Mouse (Mus musculus): ENCODE results near the gene Ddx17. TPM values are rescaled to one million over a fixed set of nuclear protein-coding genes. Genes with fewer than 3 reads are reported as not detected.
A peak's percentile ranks its signal among the peaks of the same experiment; 100 is the strongest.

Ddx17 gene
- polyA plus RNA-seq, 1 experiment from 2014 or later: 79.2 TPM

DNA sequence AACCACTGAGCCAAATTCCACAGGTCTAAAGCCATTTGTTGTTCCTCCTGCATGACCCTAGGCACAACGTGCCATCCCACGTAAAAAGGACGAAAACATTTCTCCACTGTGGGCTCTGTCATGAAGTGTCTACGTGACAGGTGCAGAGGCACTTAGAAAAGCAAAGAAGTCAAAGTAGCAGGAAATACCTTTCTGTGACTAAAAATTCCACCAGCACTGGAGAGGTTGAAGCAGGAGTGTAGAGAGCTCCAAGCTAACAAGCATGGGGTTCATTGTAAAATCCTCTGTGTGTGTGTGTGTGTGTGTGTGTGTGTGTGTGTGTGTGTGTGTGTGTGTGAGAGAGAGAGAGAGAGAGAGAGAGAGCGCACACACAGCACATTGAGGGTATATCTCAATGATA, 6.0 kb upstream of the Ddx17 start:
- Histone ChIP-seq H3K27ac (replicated peaks; ENCODE audit: low read depth, low read length) (no peak overlapping the region), H3K9ac (replicated peaks; ENCODE audit: low read length) (no peak overlapping the region), H3K36me3 (replicated peaks; ENCODE audit: control insufficient read depth, insufficient read depth, low read depth, low read length) (no peaks in the 10 kb centered on the region), H3K4me3 (ENCODE audit: low read depth, low read length) (no peak overlapping the region), H3K4me1 (ENCODE audit: control insufficient read depth, insufficient read depth, low read length) (no peaks in the 10 kb centered on the region), H3K4me2 (ENCODE audit: low read depth, low read length) (no peak overlapping the region), H3K27me3 (ENCODE audit: control insufficient read depth, insufficient read depth, low read length) (no peaks in the 10 kb centered on the region), H3K9me3 (replicated peaks; ENCODE audit: control insufficient read depth, low read length) (no peaks in the 10 kb centered on the region)
- ATAC-seq (replicated peaks; ENCODE audit: insufficient number of reproducible peaks, low FRiP score, low TSS enrichment, low read depth): no peak
- no peak for DNase-seq (ENCODE audit: low spot score)
- WGBS: 73% methylated on average over 5 of the region's 5 CpGs

- no peak for ATAC-seq (replicated peaks; ENCODE audit: insufficient number of reproducible peaks, low FRiP score, low TSS enrichment, low read depth)
Measured at GRCm38 (mm10) chr15:79548226-79548625, 1.7 kb upstream of the Ddx17 start.

GRCm38 (mm10) chr15:79547289-79547820, 814 bp upstream of the Ddx17 start:
- H3K4me3 ChIP-seq (ENCODE audit: low read depth, low read length): peak overlapping the region; percentile 93
- H3K9me3 ChIP-seq (replicated peaks; ENCODE audit: control insufficient read depth, low read length): no peaks in the 10 kb centered on the region
- H3K4me2 ChIP-seq (ENCODE audit: low read depth, low read length): peak overlapping the region; percentile 74
- H3K27ac ChIP-seq (replicated peaks; ENCODE audit: low read depth, low read length): peak overlapping the region; percentile 95
- no peaks in the 10 kb centered on the region for H3K27me3 ChIP-seq (ENCODE audit: control insufficient read depth, insufficient read depth, low read length)
- whole genome bisulfite sequencing: 80% methylated on average over 17 of the region's 17 CpGs
- H3K36me3 ChIP-seq (replicated peaks; ENCODE audit: control insufficient read depth, insufficient read depth, low read depth, low read length): peaks cover 9% of the 10 kb centered on the region
- no peak for DNase-seq (ENCODE audit: low spot score)
- no peaks in the 10 kb centered on the region for H3K4me1 ChIP-seq (ENCODE audit: control insufficient read depth, insufficient read depth, low read length)
- ATAC-seq (replicated peaks; ENCODE audit: insufficient number of reproducible peaks, low FRiP score, low TSS enrichment, low read depth): peak; percentile 21; the same call in 1 of the 2 replicates
- peak overlapping the region; percentile 82 for H3K9ac ChIP-seq (replicated peaks; ENCODE audit: low read length)

More at GRCm38 (mm10) chr15:79548226-79548625, 1.7 kb upstream of the Ddx17 start:
- H3K4me2 ChIP-seq (ENCODE audit: low read depth, low read length): no peak overlapping the region
- H3K9ac ChIP-seq (replicated peaks; ENCODE audit: low read length): no peak overlapping the region
- no peak overlapping the region for H3K27ac ChIP-seq (replicated peaks; ENCODE audit: low read depth, low read length)
- no peaks in the 10 kb centered on the region for H3K9me3 ChIP-seq (replicated peaks; ENCODE audit: control insufficient read depth, low read length)
- H3K4me3 ChIP-seq (ENCODE audit: low read depth, low read length): no peak overlapping the region
- no peaks in the 10 kb centered on the region for H3K4me1 ChIP-seq (ENCODE audit: control insufficient read depth, insufficient read depth, low read length)
- peaks cover 6% of the 10 kb centered on the region for H3K36me3 ChIP-seq (replicated peaks; ENCODE audit: control insufficient read depth, insufficient read depth, low read depth, low read length)
- 96% methylated on average over 2 of the region's 2 CpGs for WGBS
- DNase-seq (ENCODE audit: low spot score): no peak
- H3K27me3 ChIP-seq (ENCODE audit: control insufficient read depth, insufficient read depth, low read length): no peaks in the 10 kb centered on the region

GRCm38 (mm10) chr15:79545921-79546399, 581 bp downstream of the Ddx17 start:
- H3K4me3 ChIP-seq (ENCODE audit: low read depth, low read length): peak overlapping the region; percentile 93
- 0% methylated on average over 51 of the region's 52 CpGs for WGBS
- H3K9me3 ChIP-seq (replicated peaks; ENCODE audit: control insufficient read depth, low read length): no peaks in the 10 kb centered on the region
- peak overlapping the region; percentile 80 for H3K4me2 ChIP-seq (ENCODE audit: low read depth, low read length)
- peak overlapping the region; percentile 99 for H3K9ac ChIP-seq (replicated peaks; ENCODE audit: low read length)
- peak; percentile 59 for DNase-seq (ENCODE audit: low spot score)
- H3K4me1 ChIP-seq (ENCODE audit: control insufficient read depth, insufficient read depth, low read length): no peaks in the 10 kb centered on the region
- H3K27me3 ChIP-seq (ENCODE audit: control insufficient read depth, insufficient read depth, low read length): no peaks in the 10 kb centered on the region
- H3K36me3 ChIP-seq (replicated peaks; ENCODE audit: control insufficient read depth, insufficient read depth, low read depth, low read length): peaks cover 12% of the 10 kb centered on the region
- H3K27ac ChIP-seq (replicated peaks; ENCODE audit: low read depth, low read length): peak overlapping the region; percentile 95
- peak; percentile 67 for ATAC-seq (replicated peaks; ENCODE audit: insufficient number of reproducible peaks, low FRiP score, low TSS enrichment, low read depth)

DNA sequence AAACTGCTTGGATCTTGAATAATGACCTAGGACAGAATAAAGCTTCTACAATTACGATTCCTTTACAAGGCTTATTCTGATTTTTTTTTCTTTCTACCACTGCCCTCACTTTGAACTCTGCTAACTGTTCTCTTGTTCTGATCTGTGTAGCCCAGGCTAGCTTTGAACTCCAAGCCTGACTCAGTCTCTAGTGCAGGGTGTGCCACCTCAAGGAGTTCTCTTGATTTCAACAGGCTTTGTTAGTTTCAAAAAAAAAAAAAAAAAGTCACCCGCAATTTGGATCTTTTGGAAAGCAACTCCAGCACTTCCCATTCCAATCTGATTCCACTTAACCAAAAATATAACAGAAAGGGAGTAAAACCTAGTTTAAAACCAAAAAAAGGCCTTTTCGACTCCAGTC, 1.0 kb downstream of the Ddx17 start:
- Histone ChIP-seq H3K4me3 (ENCODE audit: low read depth, low read length) (peak overlapping the region; percentile 93), H3K27ac (replicated peaks; ENCODE audit: low read depth, low read length) (peak overlapping the region; percentile 95), H3K36me3 (replicated peaks; ENCODE audit: control insufficient read depth, insufficient read depth, low read depth, low read length) (peaks cover 16% of the 10 kb centered on the region), H3K9ac (replicated peaks; ENCODE audit: low read length) (peak overlapping the region; percentile 99), H3K27me3 (ENCODE audit: control insufficient read depth, insufficient read depth, low read length) (no peaks in the 10 kb centered on the region), H3K4me1 (ENCODE audit: control insufficient read depth, insufficient read depth, low read length) (no peaks in the 10 kb centered on the region), H3K4me2 (ENCODE audit: low read depth, low read length) (peak overlapping the region; percentile 80), H3K9me3 (replicated peaks; ENCODE audit: control insufficient read depth, low read length) (no peaks in the 10 kb centered on the region)
- no peak for DNase-seq (ENCODE audit: low spot score)
- WGBS: 3% methylated on average over 3 of the region's 3 CpGs
- no peak for ATAC-seq (replicated peaks; ENCODE audit: insufficient number of reproducible peaks, low FRiP score, low TSS enrichment, low read depth)

- ATAC-seq (replicated peaks; ENCODE audit: insufficient number of reproducible peaks, low FRiP score, low TSS enrichment, low read depth): no peak
- no peaks in the 10 kb centered on the region for H3K9me3 ChIP-seq (replicated peaks; ENCODE audit: control insufficient read depth, low read length)
- no peak overlapping the region for H3K27ac ChIP-seq (replicated peaks; ENCODE audit: low read depth, low read length)
- H3K4me3 ChIP-seq (ENCODE audit: low read depth, low read length): no peak overlapping the region; the same call in 1 of the 2 replicates
- H3K27me3 ChIP-seq (ENCODE audit: control insufficient read depth, insufficient read depth, low read length): no peaks in the 10 kb centered on the region
- H3K9ac ChIP-seq (replicated peaks; ENCODE audit: low read length): no peak overlapping the region
- H3K4me2 ChIP-seq (ENCODE audit: low read depth, low read length): no peak overlapping the region
- no peaks in the 10 kb centered on the region for H3K4me1 ChIP-seq (ENCODE audit: control insufficient read depth, insufficient read depth, low read length)
- 94% methylated on average over 3 of the region's 3 CpGs for WGBS
- no peak for DNase-seq (ENCODE audit: low spot score)
- H3K36me3 ChIP-seq (replicated peaks; ENCODE audit: control insufficient read depth, insufficient read depth, low read depth, low read length): peaks cover 27% of the 10 kb centered on the region
Measured at GRCm38 (mm10) chr15:79543968-79544367, 2.6 kb downstream of the Ddx17 start.

- ATAC-seq (replicated peaks; ENCODE audit: insufficient number of reproducible peaks, low FRiP score, low TSS enrichment, low read depth) (0 out of 2 replicates have a peak, but pooled peaks have one; percentile 49), DNase-seq (ENCODE audit: low spot score) (no peak)
- Histone ChIP-seq H3K27me3 (ENCODE audit: control insufficient read depth, insufficient read depth, low read length) (no peaks in the 10 kb centered on the region), H3K36me3 (replicated peaks; ENCODE audit: control insufficient read depth, insufficient read depth, low read depth, low read length) (peaks cover 39% of the 10 kb centered on the region), H3K4me1 (ENCODE audit: control insufficient read depth, insufficient read depth, low read length) (no peaks in the 10 kb centered on the region), H3K4me3 (ENCODE audit: low read depth, low read length) (no peak overlapping the region), H3K9me3 (replicated peaks; ENCODE audit: control insufficient read depth, low read length) (no peaks in the 10 kb centered on the region), H3K9ac (replicated peaks; ENCODE audit: low read length) (no peak overlapping the region), H3K4me2 (ENCODE audit: low read depth, low read length) (no peak overlapping the region), H3K27ac (replicated peaks; ENCODE audit: low read depth, low read length) (no peak overlapping the region)
- WGBS: 84% methylated on average over 3 of the region's 3 CpGs
Measured at GRCm38 (mm10) chr15:79533796-79534195, 12.7 kb downstream of the Ddx17 start.

DNA sequence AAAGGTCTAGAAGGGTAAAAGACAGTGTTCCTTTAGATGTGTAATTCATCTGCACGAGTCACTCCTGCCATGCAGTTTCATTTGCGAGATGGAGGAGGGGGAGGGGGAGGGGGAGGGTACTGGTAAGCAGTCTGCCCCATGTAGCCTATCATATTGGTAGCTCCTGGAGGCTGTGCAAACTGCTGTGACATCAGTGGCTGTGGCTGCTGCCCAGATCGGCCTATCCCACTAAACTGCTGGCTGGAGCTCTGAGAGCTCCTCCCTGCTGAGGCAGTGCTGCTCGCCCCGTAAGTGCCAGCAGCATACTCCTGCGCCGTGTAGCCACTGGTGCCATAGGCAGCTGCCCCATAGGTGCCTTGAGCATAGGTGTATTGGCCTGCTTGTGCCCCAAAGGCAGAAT, 16.6 kb downstream of the Ddx17 start:
- WGBS: 83% methylated on average over 7 of the region's 7 CpGs
- Histone ChIP-seq H3K36me3 (replicated peaks; ENCODE audit: control insufficient read depth, insufficient read depth, low read depth, low read length) (peaks cover 38% of the 10 kb centered on the region), H3K4me2 (ENCODE audit: low read depth, low read length) (no peak overlapping the region)

More for the DNA sequence above, 16.6 kb downstream of the Ddx17 start:
- DNase-seq (ENCODE audit: low spot score): no peak
- Histone ChIP-seq H3K27me3 (ENCODE audit: control insufficient read depth, insufficient read depth, low read length) (no peaks in the 10 kb centered on the region), H3K9me3 (replicated peaks; ENCODE audit: control insufficient read depth, low read length) (no peaks in the 10 kb centered on the region), H3K4me1 (ENCODE audit: control insufficient read depth, insufficient read depth, low read length) (no peaks in the 10 kb centered on the region), H3K27ac (replicated peaks; ENCODE audit: low read depth, low read length) (no peak overlapping the region), H3K4me3 (ENCODE audit: low read depth, low read length) (no peak overlapping the region), H3K9ac (replicated peaks; ENCODE audit: low read length) (no peak overlapping the region)
- ATAC-seq (replicated peaks; ENCODE audit: insufficient number of reproducible peaks, low FRiP score, low TSS enrichment, low read depth): no peak
